Mouse (Mus musculus): Measurements from ENCODE around the gene Krt42. TPM values are rescaled to one million over a fixed set of nuclear protein-coding genes. Genes with fewer than 3 reads are reported as not detected.

Krt42 gene
- polyA plus RNA-seq, 1 experiment from 2014 or later = not detected

GRCm38 (mm10) chr11:100277726-100278480 lies 8.2 kb upstream of the Krt42 start:
- no peak for ATAC-seq (ENCODE audit: low FRiP score, low read depth)
- H3K4me3 ChIP-seq = no peak overlapping the region

DNA sequence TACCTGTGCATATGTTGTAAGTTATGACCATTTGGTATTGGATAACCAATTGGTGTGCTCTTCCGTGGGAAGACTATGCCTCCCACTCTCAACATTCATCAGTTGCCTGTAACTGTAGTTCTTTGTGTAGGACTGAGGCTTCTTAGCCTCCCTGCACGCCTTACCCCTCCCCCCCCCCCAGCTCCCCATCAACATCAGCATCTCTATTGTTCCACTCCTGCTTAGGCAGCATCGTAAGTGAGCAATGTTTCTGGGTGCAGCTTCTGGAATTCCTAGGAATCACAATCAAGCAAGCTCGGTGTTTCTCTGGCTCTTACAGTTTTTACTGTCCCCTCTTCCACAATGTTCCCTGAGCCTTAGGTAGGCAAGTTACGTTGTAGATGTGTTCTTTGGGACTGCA lies 5.8 kb upstream of the Krt42 start:
- ATAC-seq (ENCODE audit: low FRiP score, low read depth) = no peak
- H3K9ac ChIP-seq (replicated peaks) = no peak overlapping the region
- H3K4me1 ChIP-seq = no peaks in the 10 kb centered on the region
- WGBS = 36% methylated on average over 5 of the region's 5 CpGs
- H3K27ac ChIP-seq (replicated peaks) = no peak overlapping the region
- no peak overlapping the region for H3K4me3 ChIP-seq
- no peak overlapping the region for H3K4me2 ChIP-seq (replicated peaks)
- H3K27me3 ChIP-seq = no peaks in the 10 kb centered on the region
- no peaks in the 10 kb centered on the region for H3K9me3 ChIP-seq
- no peaks in the 10 kb centered on the region for H3K36me3 ChIP-seq

More at GRCm38 (mm10) chr11:100277726-100278480, 8.2 kb upstream of the Krt42 start:
- Histone ChIP-seq H3K27ac (replicated peaks) (no peak overlapping the region), H3K9me3 (no peaks in the 10 kb centered on the region), H3K36me3 (no peaks in the 10 kb centered on the region), H3K9ac (replicated peaks) (no peak overlapping the region), H3K4me2 (replicated peaks) (no peak overlapping the region), H3K27me3 (no peaks in the 10 kb centered on the region), H3K4me1 (no peaks in the 10 kb centered on the region)
- WGBS = 76% methylated on average over 15 of the region's 15 CpGs

GRCm38 (mm10) chr11:100274719-100275118 lies 5.0 kb upstream of the Krt42 start:
- Histone ChIP-seq H3K36me3 (no peaks in the 10 kb centered on the region), H3K9ac (replicated peaks) (no peak overlapping the region), H3K27ac (replicated peaks) (no peak overlapping the region), H3K4me3 (no peak overlapping the region), H3K4me1 (no peaks in the 10 kb centered on the region), H3K4me2 (replicated peaks) (no peak overlapping the region), H3K27me3 (no peaks in the 10 kb centered on the region), H3K9me3 (no peaks in the 10 kb centered on the region)
- 73% methylated on average over 7 of the region's 7 CpGs for WGBS
- ATAC-seq (ENCODE audit: low FRiP score, low read depth) = no peak

DNA sequence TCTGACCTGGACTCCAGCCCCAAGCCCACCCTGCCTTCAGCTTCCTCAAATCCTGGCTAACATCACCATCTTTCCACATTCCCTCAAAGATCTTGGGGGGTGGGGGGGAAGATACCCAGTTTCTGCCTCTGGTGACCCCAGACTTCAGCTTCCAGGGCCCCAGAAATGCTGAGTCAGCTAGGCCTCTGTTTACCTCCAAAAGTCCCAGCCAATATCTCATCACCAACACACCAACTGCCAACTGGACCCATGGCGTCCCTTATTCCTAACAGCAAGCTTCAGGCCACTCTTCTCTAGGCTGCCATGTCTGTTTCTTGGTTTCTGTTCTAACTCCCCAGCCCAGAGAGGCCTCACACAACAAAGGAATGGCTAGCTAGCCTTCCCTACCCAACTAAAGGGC lies 2.2 kb upstream of the Krt42 start:
- Histone ChIP-seq H3K4me3 (no peak overlapping the region), H3K36me3 (no peaks in the 10 kb centered on the region), H3K4me1 (no peaks in the 10 kb centered on the region), H3K9ac (replicated peaks) (no peak overlapping the region), H3K4me2 (replicated peaks) (no peak overlapping the region), H3K27ac (replicated peaks) (no peak overlapping the region), H3K9me3 (no peaks in the 10 kb centered on the region), H3K27me3 (no peaks in the 10 kb centered on the region)
- no peak for ATAC-seq (ENCODE audit: low FRiP score, low read depth)
- 97% methylated on average over 1 of the region's 1 CpGs for WGBS

DNA sequence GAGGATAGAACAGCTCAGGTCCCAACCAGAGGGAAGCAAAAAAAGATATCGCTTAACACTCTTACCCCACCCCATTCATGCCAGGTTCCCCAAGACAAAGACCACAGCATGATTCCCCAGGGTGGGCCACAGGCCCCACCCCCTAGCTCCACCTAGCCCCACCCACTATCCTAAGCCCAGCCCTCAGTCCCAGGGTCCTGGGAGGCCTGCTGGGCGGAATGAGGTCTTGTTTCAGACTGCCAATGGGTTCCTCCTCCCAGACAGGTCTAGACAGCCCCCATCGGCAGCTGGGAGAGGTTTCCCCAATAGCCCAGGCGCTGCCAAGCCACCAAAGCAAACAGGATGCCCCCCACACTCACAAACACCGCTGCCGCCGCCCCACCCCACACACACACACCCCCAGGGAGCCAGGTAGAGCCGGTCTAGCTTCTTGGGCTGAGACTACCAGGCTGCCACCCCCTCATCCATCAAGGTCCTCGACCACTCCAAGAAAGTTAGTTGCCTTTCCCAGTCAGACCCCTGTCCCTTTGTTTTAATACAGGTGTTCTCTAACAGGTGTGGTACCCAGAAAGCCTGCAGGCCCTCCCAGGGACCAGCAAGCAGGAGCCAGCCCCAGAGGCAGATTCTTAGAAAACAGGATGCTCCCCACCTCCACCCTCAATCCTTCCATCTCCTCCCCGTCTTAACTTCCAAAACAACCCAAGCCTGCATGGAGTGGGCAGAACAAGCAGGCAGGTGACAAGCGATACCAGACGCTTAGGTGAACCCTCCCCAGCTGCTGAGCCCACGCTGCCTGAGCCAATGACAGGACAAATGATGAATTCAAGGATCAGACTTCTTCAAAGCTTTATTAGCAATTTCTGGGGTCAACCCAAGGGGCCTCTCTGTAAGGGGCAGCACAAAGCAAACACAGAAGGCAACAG lies 7.4 kb downstream of the Krt42 start:
- Histone ChIP-seq H3K27ac (replicated peaks) (no peak overlapping the region), H3K9me3 (no peaks in the 10 kb centered on the region), H3K4me1 (0 out of 2 replicates have a peak, but pooled peaks cover 4% of the 10 kb centered on the region), H3K27me3 (no peaks in the 10 kb centered on the region), H3K9ac (replicated peaks) (no peak overlapping the region), H3K4me3 (no peak overlapping the region), H3K4me2 (replicated peaks) (no peak overlapping the region), H3K36me3 (no peaks in the 10 kb centered on the region)
- 23% methylated on average over 13 of the region's 13 CpGs for WGBS
- no peak for ATAC-seq (ENCODE audit: low FRiP score, low read depth)

DNA sequence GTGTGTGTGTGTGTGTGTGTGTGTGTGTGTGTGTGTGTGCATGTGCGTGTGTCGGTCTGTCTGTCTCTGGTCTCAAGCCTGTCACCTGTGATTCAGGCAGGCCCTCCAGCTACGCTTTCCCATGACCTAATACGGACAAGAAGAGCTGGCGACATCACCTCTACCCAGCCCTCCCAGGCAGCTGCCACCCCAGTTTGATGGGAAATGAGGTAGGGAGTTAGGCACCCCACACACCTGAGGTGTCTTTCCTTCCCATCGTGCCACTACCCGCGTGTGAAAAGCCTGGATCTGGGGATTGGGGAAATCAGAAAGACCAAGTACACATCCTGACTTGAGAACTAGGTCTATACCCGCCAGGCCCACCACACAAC lies 8.5 kb downstream of the Krt42 start:
- no peaks in the 10 kb centered on the region for H3K27me3 ChIP-seq
- no peak for ATAC-seq (ENCODE audit: low FRiP score, low read depth)
- H3K4me3 ChIP-seq = no peak overlapping the region
- WGBS = 82% methylated on average over 8 of the region's 9 CpGs
- H3K9ac ChIP-seq (replicated peaks) = no peak overlapping the region
- 0 out of 2 replicates have a peak, but pooled peaks cover 4% of the 10 kb centered on the region for H3K4me1 ChIP-seq
- H3K9me3 ChIP-seq = no peaks in the 10 kb centered on the region
- no peak overlapping the region for H3K4me2 ChIP-seq (replicated peaks)
- H3K36me3 ChIP-seq = no peaks in the 10 kb centered on the region
- H3K27ac ChIP-seq (replicated peaks) = no peak overlapping the region

GRCm38 (mm10) chr11:100260514-100261234 lies 9.0 kb downstream of the Krt42 start, which contains the start of gene Krt17:
Krt17 (minus strand) TSS chr11:100261029.
- WGBS = 83% methylated on average over 21 of the region's 21 CpGs
- Histone ChIP-seq H3K4me1 (0 out of 2 replicates have a peak, but pooled peaks cover 4% of the 10 kb centered on the region), H3K27me3 (no peaks in the 10 kb centered on the region), H3K4me3 (no peak within 1 kb of the TSS), H3K9ac (replicated peaks) (no peak within 1 kb of the TSS), H3K36me3 (no peaks in the 10 kb centered on the region), H3K9me3 (no peaks in the 10 kb centered on the region), H3K27ac (replicated peaks) (no peak within 1 kb of the TSS), H3K4me2 (replicated peaks) (no peak within 1 kb of the TSS)
- ATAC-seq (ENCODE audit: low FRiP score, low read depth) = no peak

DNA sequence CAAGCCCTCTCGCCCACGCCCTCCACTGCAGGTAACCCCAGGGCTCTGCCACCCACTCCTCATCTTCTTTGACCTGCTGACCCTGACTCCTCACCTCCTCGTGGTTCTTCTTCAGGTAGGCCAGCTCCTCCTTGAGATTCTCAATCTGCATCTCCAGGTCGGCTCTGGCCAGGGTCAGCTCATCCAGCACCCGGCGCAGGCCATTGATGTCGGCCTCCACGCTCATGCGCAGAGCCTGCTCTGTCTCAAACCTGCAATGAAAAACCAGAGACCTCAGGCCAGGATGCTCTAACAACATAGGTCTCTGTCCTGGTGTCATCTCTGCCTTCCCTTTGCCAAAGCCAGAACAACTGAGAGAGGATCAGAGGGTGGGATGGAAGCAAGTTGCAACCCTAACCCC lies 10.6 kb downstream of the Krt42 start:
- Histone ChIP-seq H3K9me3 (no peaks in the 10 kb centered on the region), H3K36me3 (no peaks in the 10 kb centered on the region), H3K27me3 (no peaks in the 10 kb centered on the region), H3K27ac (replicated peaks) (no peak overlapping the region), H3K4me2 (replicated peaks) (no peak overlapping the region), H3K4me3 (no peak overlapping the region), H3K9ac (replicated peaks) (no peak overlapping the region), H3K4me1 (0 out of 2 replicates have a peak, but pooled peaks cover 4% of the 10 kb centered on the region)
- ATAC-seq (ENCODE audit: low FRiP score, low read depth) = no peak
- WGBS = 87% methylated on average over 9 of the region's 9 CpGs

- Histone ChIP-seq H3K4me2 (replicated peaks) (no peak overlapping the region), H3K27me3 (no peaks in the 10 kb centered on the region), H3K27ac (replicated peaks) (no peak overlapping the region), H3K4me3 (no peak overlapping the region), H3K4me1 (0 out of 2 replicates have a peak, but pooled peaks cover 4% of the 10 kb centered on the region), H3K9ac (replicated peaks) (no peak overlapping the region), H3K36me3 (no peaks in the 10 kb centered on the region), H3K9me3 (no peaks in the 10 kb centered on the region)
- ATAC-seq (ENCODE audit: low FRiP score, low read depth) = no peak
- 80% methylated on average over 1 of the region's 1 CpGs for WGBS
Measured at GRCm38 (mm10) chr11:100257967-100258366, 11.7 kb downstream of the Krt42 start.

- ATAC-seq (ENCODE audit: low FRiP score, low read depth) = no peak
- no peak overlapping the region for H3K4me2 ChIP-seq (replicated peaks)
- H3K4me3 ChIP-seq = no peak overlapping the region
- no peaks in the 10 kb centered on the region for H3K27me3 ChIP-seq
- no peaks in the 10 kb centered on the region for H3K4me1 ChIP-seq
- H3K27ac ChIP-seq (replicated peaks) = no peak overlapping the region
- H3K36me3 ChIP-seq = no peaks in the 10 kb centered on the region
- no peaks in the 10 kb centered on the region for H3K9me3 ChIP-seq
- no peak overlapping the region for H3K9ac ChIP-seq (replicated peaks)
- 90% methylated on average over 6 of the region's 6 CpGs for WGBS
Measured at GRCm38 (mm10) chr11:100255514-100255913, 14.2 kb downstream of the Krt42 start.

DNA sequence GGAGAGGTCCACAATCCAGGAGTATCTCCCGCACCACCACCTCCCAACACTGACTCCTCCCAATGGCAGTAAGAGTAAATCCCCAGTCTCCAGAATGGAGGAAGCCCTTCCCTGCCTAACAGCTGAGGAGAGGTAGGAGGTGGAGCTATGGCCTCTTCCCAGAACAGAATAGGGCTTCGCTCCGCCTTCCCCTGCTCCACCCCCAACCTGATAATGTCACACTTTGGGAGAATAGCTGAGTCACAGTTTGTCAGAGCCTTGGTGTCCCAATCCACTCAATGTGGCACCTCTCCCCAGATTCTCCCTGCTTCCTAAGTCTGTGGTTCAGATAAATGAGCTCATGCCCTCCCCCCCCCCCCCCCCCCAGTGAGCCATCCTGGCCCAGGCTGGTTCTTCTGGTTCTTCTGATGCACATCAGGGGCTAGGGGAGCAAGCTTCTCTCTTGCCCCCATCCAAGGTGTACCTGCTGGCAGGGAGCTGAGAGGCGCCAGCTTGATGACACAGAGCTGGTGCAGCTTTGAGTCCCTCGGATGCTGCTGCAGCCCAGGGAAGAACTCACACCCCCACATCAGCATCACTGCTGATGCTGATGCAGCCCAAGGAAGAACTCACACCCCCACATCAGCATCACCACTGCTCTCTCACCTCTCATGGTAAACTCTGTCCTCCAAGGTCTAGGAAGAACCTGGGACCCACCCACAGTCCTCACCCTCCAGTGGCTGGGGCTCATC lies 15.1 kb downstream of the Krt42 start:
- H3K4me3 ChIP-seq = no peak overlapping the region
- no peak overlapping the region for H3K27ac ChIP-seq (replicated peaks)
- H3K36me3 ChIP-seq = no peaks in the 10 kb centered on the region
- no peak for ATAC-seq (ENCODE audit: low FRiP score, low read depth)
- no peak overlapping the region for H3K9ac ChIP-seq (replicated peaks)
- H3K4me2 ChIP-seq (replicated peaks) = no peak overlapping the region
- H3K27me3 ChIP-seq = no peaks in the 10 kb centered on the region
- 67% methylated on average over 5 of the region's 5 CpGs for WGBS
- no peaks in the 10 kb centered on the region for H3K4me1 ChIP-seq
- H3K9me3 ChIP-seq = no peaks in the 10 kb centered on the region

All from midbrain, embryonic 12.5 days (tissue).